Mouse (Mus musculus) kidney, adult 18-20 months (tissue): ENCODE data around the gene Slc6a18.
"Not testable (repeated sequence)": the region's sequence is repeated elsewhere in the genome, so short reads cannot be mapped to it uniquely, and the experiment has no call there.

Experiments
- DNase-seq: peaks from one replicate; pipeline ENCODE4 v3.0.0; 2021

The Slc6a18 gene

GRCm38 (mm10) chr13:73677853-73678252 lies at the start of gene Slc6a18:
Gene Slc6a18 (minus strand): TSS chr13:73678023.
- DNase-seq: peak; percentile 71

DNA sequence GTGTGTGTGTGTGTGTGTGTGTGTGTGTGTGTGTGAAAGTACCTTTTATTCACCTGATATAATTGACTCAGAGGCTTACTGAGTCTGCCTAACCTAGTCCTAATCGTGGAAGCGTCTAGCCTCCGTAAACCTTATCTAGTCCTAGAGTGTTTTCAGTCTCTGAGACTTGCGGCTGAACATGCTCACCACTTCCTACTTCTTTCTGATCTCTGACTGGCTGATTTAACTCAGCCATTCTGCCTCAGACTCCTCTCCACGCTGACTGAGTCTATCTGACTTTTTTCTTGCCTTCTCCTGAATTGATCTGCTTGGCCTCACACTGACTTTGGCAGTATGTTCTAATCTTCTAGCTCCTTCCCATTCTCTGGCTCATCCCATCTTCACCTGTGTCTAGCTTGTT lies 47.5 kb upstream of the Slc6a18 start:
- DNase-seq: no peak

DNA sequence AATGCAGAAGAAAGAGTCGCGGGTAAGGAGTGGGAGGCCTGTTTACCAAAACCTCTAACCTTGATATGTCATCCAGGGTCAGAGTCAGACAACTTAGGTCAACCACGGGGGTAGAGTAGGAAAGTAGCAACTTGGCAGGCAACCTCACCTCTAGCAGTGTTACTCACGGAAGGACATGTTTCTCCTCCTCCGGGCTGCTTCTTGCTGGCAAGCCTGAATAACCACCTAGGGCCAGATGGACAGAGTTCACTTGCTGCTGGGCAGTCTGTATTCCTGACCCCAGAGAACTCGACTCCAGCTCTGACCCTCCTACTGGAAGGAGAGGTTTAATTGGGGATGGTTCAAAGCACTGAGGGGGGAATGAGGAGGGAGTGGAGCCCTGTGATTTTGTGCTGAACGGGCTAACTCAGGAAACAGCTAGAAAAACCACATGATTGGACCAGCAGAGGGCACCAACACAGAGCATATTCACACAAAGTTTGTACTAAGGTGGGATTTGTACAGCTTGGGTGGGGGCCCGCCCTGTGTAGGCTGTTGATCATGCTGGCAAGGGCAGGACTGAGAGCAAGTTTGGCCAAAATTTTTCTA lies 45.4 kb upstream of the Slc6a18 start:
- DNase-seq: peak; percentile 74

GRCm38 (mm10) chr13:73720241-73720640 lies 42.4 kb upstream of the Slc6a18 start:
- DNase-seq: peak; percentile 21

- peak; percentile 88 for DNase-seq
Measured at GRCm38 (mm10) chr13:73718225-73718624, 40.4 kb upstream of the Slc6a18 start.

DNA sequence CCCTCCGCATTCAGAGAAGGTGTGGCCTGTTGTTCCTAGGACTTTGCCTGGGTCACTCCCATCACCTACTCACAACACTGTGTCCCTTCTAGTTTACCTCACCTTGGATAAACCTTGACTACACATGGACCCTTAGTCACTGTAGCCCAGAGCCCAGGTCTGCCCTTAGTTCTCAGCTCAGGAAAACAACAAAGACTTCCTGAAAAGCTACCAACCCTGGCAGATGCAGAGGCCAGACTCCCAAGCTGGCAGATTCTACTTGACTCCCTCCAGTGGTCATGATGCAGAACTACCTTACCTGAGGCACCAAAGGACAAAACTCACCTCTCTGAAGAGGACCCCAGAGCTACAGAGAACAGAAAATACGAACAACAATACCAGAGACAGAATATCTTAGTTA lies 36.2 kb upstream of the Slc6a18 start:
- no peak for DNase-seq

GRCm38 (mm10) chr13:73713204-73713603 lies 35.4 kb upstream of the Slc6a18 start:
- DNase-seq: no peak

DNA sequence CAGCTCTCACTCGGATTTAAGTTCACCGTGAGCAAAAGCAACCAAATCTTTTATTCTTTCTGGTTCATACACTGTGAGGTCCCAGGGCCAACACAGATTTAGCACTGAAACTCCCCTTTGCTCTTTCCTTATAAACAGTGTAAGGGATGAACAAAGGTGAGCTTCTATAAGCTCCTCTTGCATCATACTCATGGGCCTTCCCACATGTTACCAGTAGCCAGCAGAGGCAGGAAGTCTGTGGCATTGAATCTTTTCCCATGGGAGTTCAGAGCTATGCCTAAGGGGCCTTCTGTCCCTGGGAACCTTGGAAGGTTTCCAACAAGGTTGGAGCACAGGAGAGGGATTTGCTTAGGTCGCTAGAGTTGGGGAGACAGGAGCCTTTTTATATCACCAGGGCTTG lies 34.4 kb upstream of the Slc6a18 start:
- DNase-seq: peak; percentile 5

- peak; percentile 11 for DNase-seq
Measured at GRCm38 (mm10) chr13:73711803-73712202, 34.0 kb upstream of the Slc6a18 start.

- DNase-seq: peak; percentile 66
Measured at GRCm38 (mm10) chr13:73711221-73711620, 33.4 kb upstream of the Slc6a18 start.

DNA sequence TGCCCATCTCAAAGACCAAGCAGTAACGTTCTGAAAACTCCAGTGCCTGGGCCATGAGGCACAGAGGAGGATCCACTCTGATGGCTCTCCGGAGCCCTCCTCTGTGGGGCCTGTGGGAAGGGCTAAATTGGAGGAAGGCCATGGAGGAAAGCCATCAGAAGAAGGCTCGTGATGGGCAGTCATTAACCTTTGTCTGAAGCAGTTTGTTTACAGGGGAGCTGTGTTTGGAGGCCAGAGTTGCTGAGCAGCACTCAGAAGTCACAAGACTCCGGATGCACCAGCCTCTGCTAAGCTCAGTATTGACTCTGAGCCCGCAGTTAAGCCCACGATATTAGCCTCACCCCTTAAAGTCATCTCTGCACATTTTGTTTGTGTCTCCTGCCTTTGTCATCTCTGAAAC lies 31.7 kb upstream of the Slc6a18 start:
- DNase-seq: peak; percentile 45

- DNase-seq: no peak
Measured at GRCm38 (mm10) chr13:73704694-73705325, 27.0 kb upstream of the Slc6a18 start, which contains the start of gene Slc6a19. Gene Slc6a19 (minus strand): TSS chr13:73704865.

DNA sequence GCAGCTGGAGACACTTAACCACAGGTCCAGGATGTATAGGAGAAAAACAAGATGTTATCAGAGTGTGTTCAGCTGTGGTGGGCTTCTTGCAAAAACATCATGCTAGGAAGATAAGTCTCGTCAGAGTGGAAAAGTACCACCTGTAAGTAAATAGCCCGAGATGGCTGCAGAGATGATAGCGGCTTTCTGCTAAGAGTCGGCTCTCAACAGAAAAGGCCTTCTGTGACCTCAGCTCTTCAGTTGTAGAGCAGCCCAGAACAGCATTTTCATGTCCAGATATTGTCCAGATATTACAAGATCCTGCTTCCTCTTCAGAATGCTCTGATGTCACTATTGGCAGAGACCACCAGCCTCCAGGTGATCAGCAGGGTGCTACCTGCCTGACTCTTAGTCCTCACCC lies 25.7 kb upstream of the Slc6a18 start:
- DNase-seq: not testable (repeated sequence)

DNA sequence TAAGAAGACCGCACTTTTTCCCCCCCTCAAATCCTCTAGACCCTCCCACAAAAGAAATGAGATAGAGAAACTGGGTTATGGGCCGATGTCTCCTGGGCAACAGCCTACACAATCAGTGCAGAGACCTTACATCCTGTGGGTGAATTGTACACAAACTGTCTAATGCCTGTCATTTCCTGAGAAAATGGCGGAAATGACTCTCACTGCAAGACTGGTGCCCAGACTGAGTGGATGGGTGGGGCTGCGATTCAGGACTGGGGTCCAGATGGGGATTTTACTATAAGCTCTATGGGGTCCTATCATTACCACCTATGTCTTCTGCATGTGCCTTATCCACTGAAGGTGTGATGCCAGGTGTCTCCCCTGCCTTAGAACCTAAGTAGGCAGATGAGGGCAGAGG lies 25.0 kb upstream of the Slc6a18 start:
- no peak for DNase-seq

DNA sequence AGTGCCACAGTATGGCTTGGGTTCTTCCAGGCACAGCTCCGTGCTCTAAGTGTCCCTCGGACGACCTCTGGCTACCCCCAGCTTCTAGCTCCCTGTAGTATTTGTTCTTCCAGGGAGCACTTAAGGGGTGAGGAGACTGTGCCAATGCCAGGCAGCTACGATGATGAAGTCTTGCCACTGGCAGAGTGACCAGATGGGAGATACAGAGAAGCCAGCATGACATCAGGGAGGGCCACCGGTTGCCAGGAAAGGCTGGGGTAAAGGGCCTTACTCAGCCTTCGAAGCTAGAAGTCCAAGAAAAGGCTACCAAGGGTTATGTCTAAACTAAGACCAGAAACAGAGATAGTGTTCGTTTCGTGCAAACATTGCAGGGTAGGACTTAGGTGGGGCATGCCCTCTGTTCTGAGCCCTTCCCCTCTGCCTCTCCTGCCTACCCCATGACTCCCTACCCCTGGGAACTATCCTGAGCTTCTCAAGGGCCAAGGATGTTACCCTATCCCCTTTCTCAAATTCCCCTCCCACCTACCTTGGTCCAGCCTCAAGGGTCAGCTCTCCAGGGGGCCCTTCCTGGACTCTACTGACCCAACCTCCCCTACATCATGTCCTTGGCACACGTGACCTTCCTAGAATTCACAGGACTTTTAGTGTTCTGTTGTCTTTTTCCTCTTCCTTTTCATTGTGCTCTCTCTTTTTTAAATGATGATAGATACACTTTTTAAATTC lies 23.5 kb upstream of the Slc6a18 start:
- DNase-seq: peak; percentile 23

- peak; percentile 73 for DNase-seq
Measured at GRCm38 (mm10) chr13:73700554-73700953, 22.7 kb upstream of the Slc6a18 start.

DNA sequence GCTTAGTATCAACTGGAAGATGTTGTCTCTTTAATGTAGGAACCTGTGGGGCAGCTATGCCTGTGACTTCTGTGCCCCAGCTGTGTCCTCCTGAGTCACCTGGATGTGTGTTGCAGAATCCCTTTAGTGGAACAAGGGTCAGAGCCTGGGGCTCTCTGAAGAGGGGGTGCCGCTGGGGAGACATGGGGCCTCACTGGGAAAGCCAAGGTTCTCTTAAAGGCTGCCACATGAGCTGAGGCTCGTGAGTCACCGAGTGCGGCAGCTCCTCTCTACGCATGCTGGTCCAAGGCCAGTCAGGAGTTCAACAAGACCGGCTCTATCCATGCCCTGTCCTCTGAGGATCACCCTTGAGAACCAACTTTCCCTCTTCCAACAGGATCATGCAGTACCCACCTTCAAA lies 21.9 kb upstream of the Slc6a18 start:
- DNase-seq: no peak

DNA sequence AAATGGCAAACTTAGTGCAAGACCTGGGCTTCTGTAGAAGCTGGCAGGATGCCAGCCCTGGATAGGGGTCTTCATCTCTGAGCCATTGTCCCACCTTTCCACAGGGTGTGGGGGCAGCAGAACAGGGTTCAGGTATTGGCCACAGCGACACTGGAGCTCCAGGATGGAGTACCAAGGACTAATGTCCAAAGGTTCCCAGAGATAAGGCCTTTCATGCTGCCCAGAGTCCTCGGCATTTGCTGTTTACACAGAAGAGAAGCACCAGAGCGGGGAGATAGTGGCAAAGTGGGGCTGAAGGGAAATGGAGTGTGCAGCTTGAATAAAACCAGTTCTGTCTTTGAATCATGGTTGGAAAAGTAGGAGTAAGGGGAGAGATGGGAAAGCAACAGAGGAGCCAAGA lies 18.7 kb upstream of the Slc6a18 start:
- no peak for DNase-seq

DNA sequence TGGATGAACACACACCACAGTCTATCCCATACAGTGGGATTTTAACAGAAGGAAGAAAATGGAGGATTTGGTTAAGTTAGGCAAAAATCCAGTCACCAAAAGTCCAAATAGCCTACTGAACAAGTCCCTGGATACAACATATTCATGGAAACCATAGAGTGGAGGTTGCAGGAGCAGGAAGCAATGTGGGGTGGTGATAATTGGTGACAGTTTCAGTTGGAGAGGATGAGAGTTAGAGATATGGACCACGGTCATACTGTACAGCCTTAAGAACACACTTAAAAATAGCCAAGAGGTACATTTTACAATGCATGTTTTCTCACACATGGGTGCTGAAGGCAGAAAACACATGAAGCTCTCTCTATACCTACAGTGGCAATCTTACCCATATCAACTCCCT lies 17.1 kb upstream of the Slc6a18 start:
- no peak for DNase-seq

DNA sequence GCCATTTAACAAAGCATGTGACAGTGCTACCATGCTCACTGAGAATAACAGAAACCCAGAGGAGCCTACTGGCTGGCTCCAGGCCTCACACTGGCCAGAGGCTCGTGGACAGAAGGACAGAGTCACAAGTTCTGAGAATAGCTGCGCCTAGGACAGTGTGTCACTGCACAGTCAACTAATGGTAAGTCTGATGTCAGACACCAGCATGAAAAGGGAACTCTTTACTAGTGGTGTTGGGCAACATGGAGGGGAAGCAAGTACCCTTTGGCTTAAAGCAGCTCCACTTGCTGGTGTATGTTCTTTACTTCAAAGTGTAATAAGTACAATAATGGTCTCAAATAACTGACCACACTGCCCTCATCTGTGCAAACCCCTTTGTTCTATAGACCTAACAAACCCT lies 15.5 kb upstream of the Slc6a18 start:
- DNase-seq: no peak

- peak; percentile 91 for DNase-seq
Measured at GRCm38 (mm10) chr13:73692249-73692868, 14.5 kb upstream of the Slc6a18 start.

GRCm38 (mm10) chr13:73688934-73689333 lies 11.1 kb upstream of the Slc6a18 start:
- no peak for DNase-seq

- DNase-seq: no peak
Measured at GRCm38 (mm10) chr13:73687601-73688000, 9.8 kb upstream of the Slc6a18 start.

DNA sequence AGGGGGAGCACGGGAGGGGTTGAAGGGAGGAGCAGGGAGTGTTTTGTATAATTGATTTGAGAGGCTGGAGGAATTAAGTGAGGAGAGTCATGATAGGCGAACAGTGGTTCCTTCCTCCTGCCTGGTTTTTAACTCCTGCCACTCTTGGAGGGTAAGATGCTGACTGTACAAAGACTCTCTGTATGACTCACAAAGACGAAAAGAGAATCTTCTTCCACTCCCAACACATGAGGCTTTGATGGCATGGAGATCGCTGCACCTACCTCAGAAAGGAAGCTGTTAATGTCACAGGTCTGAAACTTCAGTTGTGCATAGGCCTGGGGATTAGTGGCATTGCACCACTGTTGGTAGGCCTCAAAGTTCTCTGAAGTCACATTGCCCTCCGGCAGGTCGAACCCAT lies 7.7 kb upstream of the Slc6a18 start:
- no peak for DNase-seq
